Mouse (Mus musculus) heart, adult 2 months (tissue): ENCODE results near the gene Gabra5.

Source experiments
- CTCF ChIP-seq: fragments of 200-600 bp; IDR thresholded peaks from 2 replicates; pipeline ENCODE4 v1.8.1; 2022; ENCODE audit warnings: antibody characterized with exemption, mild to moderate bottlenecking, moderate library complexity
- POLR2A ChIP-seq: fragments of 200-500 bp; IDR thresholded peaks from 2 replicates; pipeline ENCODE4 v1.6.1; 2011; ENCODE audit warnings: mild to moderate bottlenecking, low read depth, low read length, control low read depth; ENCODE audit not compliant: insufficient read depth

- TF ChIP-seq POLR2A (no peak), CTCF (no peak)
These were observed 144.5 kb downstream of the Gabra5 start for GRCm38 (mm10) chr7:57365134-57366012.
